ENCODE assay signal across 8 mouse cellular contexts in genomic region chr11:101173112-101173511, GRCm38 (mm10). TPM values are rescaled to one million over a fixed set of nuclear protein-coding genes. Genes with fewer than 3 reads are reported as not detected.
DNase-seq lines count a peak whose midpoint lies in the region; ATAC-seq lines count a peak whose summit lies in the region.

No protein-coding gene starts in this region.

- peak overlapping the region; percentile 71 for H3K4me2 ChIP-seq in heart, embryonic 11.5 days

- H3K4me3 ChIP-seq in heart, embryonic 11.5 days (ENCODE audit: low read depth, low read length), result peak overlapping the region; percentile 34

- peak; percentile 22 for DNase-seq in 3T3-L1 (ENCODE audit: low read depth, low spot score)
- peak; percentile 45 for DNase-seq in brain, adult 2 months (ENCODE audit: low read depth, low spot score)
- DNase-seq in kidney, adult 9 months, result peak; percentile 86
- peak; percentile 78 for DNase-seq in lung, postnatal 10 days
- no peak for DNase-seq in adrenal gland, adult 8-10 months

- H3K9me3 ChIP-seq in heart, embryonic 11.5 days (replicated peaks; ENCODE audit: control insufficient read depth, low read length), result no peaks in the 10 kb centered on the region

- no peak for ATAC-seq in heart, embryonic 11.5 days (replicated peaks; ENCODE audit: insufficient number of reproducible peaks, low FRiP score, low TSS enrichment)
- ATAC-seq in megakaryocyte-erythroid progenitor cell, adult 5-6 weeks (replicated peaks; ENCODE audit: low FRiP score, low TSS enrichment, poor library complexity, severe bottlenecking), result no peak
- no peak for ATAC-seq in inflammation-experienced regulatory T-cells, adult 6 months

- peaks cover 51% of the 10 kb centered on the region for H3K27me3 ChIP-seq in heart, embryonic 11.5 days (ENCODE audit: control insufficient read depth, insufficient read depth, low read length)

- no peaks in the 10 kb centered on the region for H3K36me3 ChIP-seq in heart, embryonic 11.5 days (ENCODE audit: control insufficient read depth, insufficient read depth, low read length)

- peak overlapping the region; percentile 65; the same call in 1 of the 2 replicates for H3K9ac ChIP-seq in heart, embryonic 11.5 days (ENCODE audit: low read depth, low read length)

- WGBS in heart, embryonic 11.5 days (ENCODE audit: insufficient replicate concordance), result 10% methylated on average over 11 of the region's 11 CpGs

- H3K27ac ChIP-seq in heart, embryonic 11.5 days (ENCODE audit: low read depth, low read length), result 0 out of 2 replicates have a peak overlapping the region, but pooled peaks have one; percentile 25

- H3K4me1 ChIP-seq in heart, embryonic 11.5 days (ENCODE audit: control insufficient read depth, insufficient read depth, low read length), result peaks cover 52% of the 10 kb centered on the region

RNA-seq across cellular contexts. Expression of gene Plekhh3, which starts 2.0 kb away (rescaled TPM):
- polyA plus RNA-seq in heart, embryonic 11.5 days (2014; fragmentation: Nextera tagmentation; extraction: Ambion mirVana), result 6.2 TPM in 2 replicates
- not detected in 2 replicates for total RNA-seq in megakaryocyte-erythroid progenitor cell, adult 5-6 weeks (2014; fragmentation: Nextera tagmentation)
- total RNA-seq in megakaryocyte-erythroid progenitor cell, adult 5-6 weeks (2017), result not detected in 2 replicates
- total RNA-seq in adrenal gland, adult 8-10 months (2022), result 10 to 100 TPM; 26.9 to 44.3 (median 30.4) TPM
- not detected for polyA plus RNA-seq in inflammation-experienced regulatory T-cells, adult 6 months (2017; shearing (Covaris generic))

RNA-seq across cellular contexts. Expression of gene Ccr10, which starts 2.1 kb away (rescaled TPM):
- polyA plus RNA-seq in heart, embryonic 11.5 days (2014; fragmentation: Nextera tagmentation; extraction: Ambion mirVana), result 0.13 and 0.39 TPM in 2 replicates
- total RNA-seq in megakaryocyte-erythroid progenitor cell, adult 5-6 weeks (2014; fragmentation: Nextera tagmentation), result not detected in 2 replicates
- total RNA-seq in megakaryocyte-erythroid progenitor cell, adult 5-6 weeks (2017), result not detected in 2 replicates
- total RNA-seq in adrenal gland, adult 8-10 months (2022), result under 1 TPM; 0.15 to 0.70 (median 0.36) TPM
- under 1 TPM in 2 of 3 experiments, not detected in 1; 0.33 to 0.55 TPM for polyA plus RNA-seq in inflammation-experienced regulatory T-cells, adult 6 months (2017; shearing (Covaris generic))

RNA-seq across cellular contexts. Expression of gene Cntnap1, which starts 2.8 kb away (rescaled TPM):
- polyA plus RNA-seq in heart, embryonic 11.5 days (2014; fragmentation: Nextera tagmentation; extraction: Ambion mirVana), result 0.46 and 0.70 TPM in 2 replicates
- not detected in 2 replicates for total RNA-seq in megakaryocyte-erythroid progenitor cell, adult 5-6 weeks (2014; fragmentation: Nextera tagmentation)
- total RNA-seq in megakaryocyte-erythroid progenitor cell, adult 5-6 weeks (2017), result 0.15 TPM in 1 of 2 replicates, not detected in the other
- total RNA-seq in adrenal gland, adult 8-10 months (2022), result 1 to 10 TPM; 5.7 to 7.4 (median 6.4) TPM
- under 1 TPM in 2 of 3 experiments, not detected in 1; 0.09 to 0.15 TPM for polyA plus RNA-seq in inflammation-experienced regulatory T-cells, adult 6 months (2017; shearing (Covaris generic))

RNA-seq across cellular contexts. Expression of gene Tubg2, which starts 17.4 kb away (rescaled TPM):
- 4.3 TPM in 2 replicates for polyA plus RNA-seq in heart, embryonic 11.5 days (2014; fragmentation: Nextera tagmentation; extraction: Ambion mirVana)
- not detected in 2 replicates for total RNA-seq in megakaryocyte-erythroid progenitor cell, adult 5-6 weeks (2014; fragmentation: Nextera tagmentation)
- not detected in 2 replicates for total RNA-seq in megakaryocyte-erythroid progenitor cell, adult 5-6 weeks (2017)
- total RNA-seq in adrenal gland, adult 8-10 months (2022), result 10 to 100 TPM in 2 of 4 experiments, 1 to 10 TPM in 2; 6.1 to 11.1 (median 9.9) TPM
- 1 to 10 TPM; 1.2 to 1.8 (median 1.5) TPM for polyA plus RNA-seq in inflammation-experienced regulatory T-cells, adult 6 months (2017; shearing (Covaris generic))

RNA-seq across cellular contexts. Expression of gene Ezh1, which starts 53.2 kb away (rescaled TPM):
- polyA plus RNA-seq in heart, embryonic 11.5 days (2014; fragmentation: Nextera tagmentation; extraction: Ambion mirVana), result 10.2 and 12.7 TPM in 2 replicates
- 18.2 and 20.6 TPM in 2 replicates for total RNA-seq in megakaryocyte-erythroid progenitor cell, adult 5-6 weeks (2014; fragmentation: Nextera tagmentation)
- total RNA-seq in megakaryocyte-erythroid progenitor cell, adult 5-6 weeks (2017), result 13.8 and 20.3 TPM in 2 replicates
- total RNA-seq in adrenal gland, adult 8-10 months (2022), result 10 to 100 TPM; 39.9 to 59.3 (median 47.7) TPM
- polyA plus RNA-seq in inflammation-experienced regulatory T-cells, adult 6 months (2017; shearing (Covaris generic)), result 10 to 100 TPM; 38.0 to 70.6 (median 62.7) TPM

Comparison
In these comparisons a context has a peak if more than half of its experiments do, and no peak if none do; other contexts are left out.
1. RNA of gene Plekhh3, which starts 2.0 kb away (total RNA-seq): 26.9 to 44.3 TPM in adrenal gland, adult 8-10 months; not detected in megakaryocyte-erythroid progenitor cell, adult 5-6 weeks; every median in the first group is over 10 times any median in the second.
2. RNA of gene Cntnap1, which starts 2.8 kb away (total RNA-seq): 5.7 to 7.4 TPM in adrenal gland, adult 8-10 months; 0.15 TPM in megakaryocyte-erythroid progenitor cell, adult 5-6 weeks; every median in the first group is over 4 times any median in the second.